Mouse (Mus musculus): ENCODE measurements around the gene Rusc2.

- no peak for TF ChIP-seq CTCF (conservative IDR thresholded peaks at IDR 0.05; ENCODE audit: low read length)
- TF ChIP-seq POU5F1 (IDR thresholded peaks at IDR 0.05; ENCODE audit: borderline replicate concordance, low read length): no peak
- TF ChIP-seq NANOG (IDR thresholded peaks at IDR 0.05; ENCODE audit: borderline replicate concordance, low read length): no peak
Measured at GRCm38 (mm10) chr4:43384541-43384940, 2.8 kb downstream of the Rusc2 start.
